Mouse (Mus musculus) effector memory CD4-positive, alpha-beta T cell, adult 5 months (primary cell): Measurements from ENCODE around the gene Vmn2r22. TPM values are rescaled to one million over a fixed set of nuclear protein-coding genes. Genes with fewer than 3 reads are reported as not detected.

Source experiments
- polyA plus RNA-seq: library from polyadenylated mRNA; unstranded; fragments of 100-300 nt; shearing (Covaris generic); gene quantifications from one replicate; pipeline ENCODE4 v1.2.1, GENCODE M21; 2017

Vmn2r22 gene
- polyA plus RNA-seq, result 0.09 TPM

GRCm38 (mm10) chr6:123650625-123651024 is at the start of gene Vmn2r22:
Gene Vmn2r22 (minus strand): TSS chr6:123650725.

Other genes with a start within 250 kb of the Vmn2r22 start
- 0.04 TPM for gene Vmn2r20, start 232.6 kb downstream of the Vmn2r22 start, polyA plus RNA-seq
- gene Vmn2r21, start 117.3 kb downstream of the Vmn2r22 start, polyA plus RNA-seq, result not detected
- gene Vmn2r23, start 51.9 kb upstream of the Vmn2r22 start, polyA plus RNA-seq, result 0.06 TPM
- not detected for gene Vmn2r24, start 128.2 kb upstream of the Vmn2r22 start, polyA plus RNA-seq
- not detected for gene Vmn2r25, start 202.7 kb upstream of the Vmn2r22 start, polyA plus RNA-seq